Mouse (Mus musculus) left cerebral cortex, postnatal 4 days (tissue): Measurements from ENCODE around the gene Tmtc3. TPM values are rescaled to one million over a fixed set of nuclear protein-coding genes. Genes with fewer than 3 reads are reported as not detected.
"Not testable (repeated sequence)": the region's sequence is repeated elsewhere in the genome, so short reads cannot be mapped to it uniquely, and the experiment has no call there.

Experiments used
- DNase-seq: peaks from one replicate; pipeline ENCODE4 v3.0.0-alpha.2; 2022
- intact Hi-C: fragments of 180-260 bp; cut with DNase I; formaldehyde crosslinking; loops from one replicate; pipeline ENCODE4 v1.15.1; 2025
- total RNA-seq, 2 experiments: library from RNA; stranded (reverse); gene quantifications; 2 replicates each; pipeline ENCODE4 v1.2.3; 2021

Tmtc3 gene
- total RNA-seq: 10 to 100 TPM; 11.6 to 12.6 TPM

DNA sequence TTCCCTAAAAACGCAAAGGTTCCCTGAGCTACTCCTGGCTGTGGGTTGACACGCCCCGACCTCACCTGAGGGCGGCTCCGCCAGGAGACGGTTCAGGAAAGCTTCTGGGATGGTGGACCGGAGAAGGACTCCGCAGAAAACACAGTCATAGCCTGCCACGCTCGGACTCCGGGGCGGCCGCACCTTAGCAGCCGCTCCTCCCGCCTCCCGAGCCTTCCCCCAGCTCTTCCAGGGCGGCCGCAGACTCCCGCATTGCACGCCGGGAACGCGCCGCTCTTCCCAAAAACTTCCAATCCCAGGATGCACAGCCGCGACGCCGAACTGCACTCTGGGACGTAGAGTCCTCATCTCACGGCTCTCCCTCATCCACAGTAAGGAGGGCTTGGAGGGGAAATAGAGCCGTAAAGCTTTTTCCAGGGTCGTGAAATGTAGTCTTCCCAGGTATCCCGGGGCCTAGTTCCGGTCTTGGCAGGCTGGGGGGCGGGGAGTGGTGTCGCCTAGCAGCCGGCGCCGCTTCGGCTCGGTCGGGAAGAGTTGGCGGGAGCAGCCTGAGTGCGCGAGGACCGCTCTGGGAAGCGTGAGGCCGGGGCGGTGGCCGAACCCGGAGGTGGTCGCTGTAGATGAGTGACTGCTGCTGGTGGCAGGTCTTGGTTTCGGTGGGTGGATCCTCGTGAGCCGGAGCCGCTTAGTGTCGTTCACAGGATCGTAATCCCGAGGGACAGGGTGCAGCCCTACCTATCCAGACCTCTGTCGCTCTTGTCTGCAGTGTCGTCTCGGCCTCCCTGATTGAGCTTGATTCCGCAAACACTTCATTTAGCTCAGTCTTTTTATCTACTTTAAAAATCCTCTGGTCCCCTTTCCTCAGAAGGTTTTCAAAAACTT, at the start of gene Tmtc3, which contains the start of gene Cep290:
TSS of gene Tmtc3 (minus strand) at position 254 of the 882 bp plus-strand sequence.
TSS of gene Cep290 (plus strand) at position 462 of the 882 bp plus-strand sequence.
- DNase-seq: peak; percentile 92
- intact Hi-C loops: no loop called here

DNA sequence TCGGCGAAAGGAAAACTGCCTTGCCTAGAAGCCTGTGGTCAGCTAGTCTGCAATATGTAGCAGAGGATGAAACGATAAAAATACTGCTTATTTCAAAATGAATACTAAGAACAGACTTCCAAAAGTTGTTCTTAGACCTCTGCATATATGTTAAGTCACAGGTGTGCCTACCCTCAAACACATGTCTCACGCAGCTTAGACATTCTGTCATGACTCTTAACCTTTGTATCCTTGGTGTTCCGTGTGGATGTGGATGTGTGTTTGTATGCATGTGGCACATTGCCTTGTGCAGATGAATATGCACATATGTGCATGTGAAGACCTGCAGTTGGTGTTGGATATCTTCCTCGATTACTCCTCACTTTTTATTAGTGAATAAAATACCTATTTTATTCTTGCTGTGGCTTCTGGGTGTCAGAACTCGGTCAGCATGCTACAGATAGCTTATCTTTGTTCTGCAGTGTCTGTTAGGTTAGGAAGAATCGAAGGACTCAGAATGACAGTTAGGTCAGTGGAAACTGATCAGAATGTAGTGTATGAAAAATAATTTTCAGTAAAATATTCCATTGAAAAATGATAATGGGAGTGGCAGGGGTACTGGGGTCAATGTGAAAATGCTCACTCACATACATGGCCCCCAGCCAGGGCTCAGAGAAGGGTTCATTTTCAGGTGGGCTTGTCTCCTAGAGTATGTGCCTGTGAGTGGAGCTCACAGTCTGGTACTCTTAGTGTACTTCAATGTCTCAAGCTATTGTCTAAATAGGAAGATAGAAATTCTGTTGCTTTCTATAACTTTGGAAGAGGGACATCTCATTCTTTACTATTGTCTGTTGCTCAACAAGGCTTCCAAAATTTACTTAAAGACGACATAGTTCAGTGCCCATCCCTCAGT, 37.6 kb upstream of the Tmtc3 start:
- intact Hi-C loops: no loop called here
- no peak for DNase-seq

DNA sequence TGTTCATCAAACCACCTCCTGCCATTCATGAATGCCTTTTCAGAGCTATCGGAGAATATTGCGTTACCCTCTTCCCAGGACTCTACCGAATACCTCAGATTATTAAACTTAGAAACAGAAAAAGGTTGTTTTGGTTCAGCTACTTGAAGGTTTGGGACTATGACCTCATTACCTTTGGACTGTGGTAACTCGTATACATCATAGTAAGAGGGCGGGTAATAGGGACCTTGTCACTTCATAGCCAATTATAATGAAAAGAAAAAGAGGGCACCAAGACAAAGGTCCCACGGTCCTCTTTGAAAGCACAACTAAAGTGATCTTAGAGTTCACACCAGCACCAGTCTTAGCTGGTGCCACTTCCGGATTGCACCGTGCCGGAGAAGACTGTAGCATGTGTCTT, 35.2 kb upstream of the Tmtc3 start:
- no peak for DNase-seq
- intact Hi-C loops: no loop called here

DNA sequence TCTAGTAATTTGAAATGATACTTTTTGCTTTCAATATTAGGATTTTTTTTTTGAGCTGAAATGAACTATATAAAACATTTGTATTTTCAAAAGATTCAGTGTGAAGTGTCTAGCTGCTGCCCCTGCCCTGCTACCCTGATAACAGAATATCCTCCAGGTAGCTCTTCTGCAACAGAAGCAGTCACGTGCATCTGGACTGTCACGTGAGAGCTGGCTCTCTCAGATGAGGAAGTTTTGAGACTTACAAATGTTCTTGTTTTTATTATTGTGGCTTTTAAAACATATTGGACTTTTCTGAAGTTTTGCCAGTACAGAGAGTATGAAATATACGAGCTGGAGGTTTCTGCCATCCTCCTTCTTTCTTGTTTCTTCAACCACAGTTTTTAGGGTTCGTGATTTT, 34.5 kb upstream of the Tmtc3 start:
- no peak for DNase-seq
- intact Hi-C loops: no loop called here

DNA sequence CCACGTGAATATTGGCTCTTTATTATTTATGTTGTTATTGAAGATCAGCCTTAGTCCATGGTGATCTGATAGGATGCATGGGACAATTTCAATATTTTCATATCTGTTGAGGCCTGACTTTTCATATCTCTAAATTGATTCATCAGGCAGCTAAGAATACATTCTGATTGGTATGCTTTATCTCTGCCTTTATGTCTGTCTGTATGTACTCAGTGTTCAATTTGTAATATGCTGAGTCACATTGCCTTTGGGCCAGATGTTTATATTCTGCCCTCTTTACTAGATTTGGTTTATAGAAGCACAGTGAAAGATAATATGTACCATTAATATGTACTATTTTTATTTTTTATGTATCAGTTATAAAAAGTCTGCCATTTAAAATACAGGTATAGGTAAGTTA, 21.0 kb upstream of the Tmtc3 start:
- intact Hi-C loops: no loop called here

DNA sequence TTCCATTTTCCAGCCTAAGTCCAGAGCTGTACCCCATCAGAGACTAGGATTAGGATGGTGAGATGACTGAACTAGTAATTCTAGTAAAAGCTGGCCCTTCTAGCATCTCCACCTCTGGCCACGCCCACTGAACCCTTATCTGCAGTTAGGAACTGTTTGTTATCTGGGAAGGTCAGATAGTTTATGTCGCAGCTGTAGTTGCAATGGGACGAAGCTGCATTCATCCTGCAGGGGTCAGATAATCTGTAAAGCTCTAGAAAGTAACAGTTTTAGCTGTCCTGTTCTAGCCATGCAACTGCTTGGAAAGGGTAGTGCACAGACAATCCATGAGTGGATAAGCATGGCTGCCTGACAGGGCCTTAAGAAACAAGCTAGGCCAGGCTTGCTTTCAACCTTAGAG, 11.2 kb upstream of the Tmtc3 start:
- DNase-seq: no peak
- intact Hi-C loops: no loop called here

More for the DNA sequence above, 21.0 kb upstream of the Tmtc3 start:
- no peak for DNase-seq

DNA sequence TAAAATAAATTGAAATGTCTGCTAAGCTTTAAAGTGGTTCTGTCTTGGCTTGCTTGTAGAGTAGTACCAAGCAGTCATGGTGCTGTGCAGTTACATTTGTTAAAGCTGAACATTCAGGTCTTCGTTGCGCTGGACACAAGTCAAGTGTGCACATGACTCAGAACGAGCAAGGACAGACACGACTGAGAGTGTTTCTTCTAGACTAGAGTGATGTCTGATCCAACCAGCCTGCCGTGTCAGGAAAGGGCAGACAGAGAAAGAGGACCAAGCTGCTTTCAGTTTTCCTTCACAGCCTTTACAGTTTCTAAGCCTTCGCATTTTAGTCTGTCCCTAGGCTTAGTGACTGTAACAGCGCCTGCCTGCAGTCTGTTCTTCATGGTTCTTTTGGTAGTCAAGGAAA, 4.8 kb upstream of the Tmtc3 start:
- no peak for DNase-seq
- intact Hi-C loops: no loop called here

DNA sequence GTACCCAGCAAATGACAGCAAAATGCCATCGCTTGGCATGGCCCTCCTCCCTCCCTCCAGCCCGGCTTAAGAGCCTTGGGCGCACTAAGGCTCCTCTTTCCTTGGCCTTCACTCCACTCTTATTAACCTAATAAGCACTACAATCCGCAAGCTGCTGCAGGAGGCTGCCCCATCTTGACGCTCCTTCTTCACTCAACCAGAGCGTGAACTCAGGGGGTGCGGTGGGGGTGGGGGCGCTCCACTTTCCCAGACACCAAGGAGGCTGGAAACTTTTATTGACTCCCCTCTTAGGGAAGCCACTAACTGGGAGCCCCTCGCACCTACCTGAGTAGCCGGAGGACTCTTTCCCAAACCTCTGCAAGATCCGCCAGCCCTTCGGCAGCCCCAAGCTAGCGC, 451 bp downstream of the Tmtc3 start:
- no peak for DNase-seq
- intact Hi-C loops: no loop called here

DNA sequence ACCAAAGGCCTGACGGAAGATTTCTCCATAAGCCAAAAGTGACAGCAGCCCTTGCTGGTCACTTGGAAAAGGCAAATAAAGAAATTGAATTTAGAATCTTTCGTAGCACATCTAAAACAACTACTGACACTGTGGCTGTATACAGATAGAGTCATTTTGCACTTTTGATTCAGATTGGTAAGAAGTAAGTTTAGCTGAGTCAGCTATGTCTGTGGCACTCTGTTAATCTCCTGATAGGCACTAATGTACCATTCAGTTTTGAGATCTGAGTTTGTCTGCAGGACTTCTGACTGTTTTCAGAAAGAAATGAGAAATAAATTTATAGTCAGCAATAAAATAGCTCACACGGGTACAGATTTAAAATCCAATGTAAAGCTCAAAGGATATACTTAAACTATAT, 7.6 kb downstream of the Tmtc3 start:
- no peak for DNase-seq
- intact Hi-C loops: loop anchor here (10.0 kb wide), 1 partner anchor 465 kb away; the partner anchor contains the start of gene Kitl

DNA sequence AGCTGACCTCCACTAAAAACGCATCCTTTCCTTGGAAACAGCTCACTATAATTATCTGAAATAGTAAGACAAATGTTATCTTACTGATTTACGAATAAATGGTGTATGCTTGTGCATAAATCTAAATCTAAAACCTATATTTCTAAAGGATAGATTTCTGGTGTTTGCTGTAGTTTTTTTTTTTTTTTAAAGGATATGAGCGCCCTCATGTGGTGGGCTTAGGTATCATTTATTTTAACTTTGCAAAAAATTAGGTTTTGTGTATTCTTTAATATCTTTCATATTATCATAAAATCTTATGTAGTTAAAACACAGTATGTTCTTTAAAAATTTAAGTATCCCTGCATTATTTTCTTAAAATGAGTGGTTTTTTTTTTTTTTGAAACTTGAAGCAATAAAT, 12.1 kb downstream of the Tmtc3 start:
- no peak for DNase-seq
- intact Hi-C loops: loop anchor here (10.0 kb wide), 1 partner anchor 460 kb away; the partner anchor contains the start of gene Kitl

DNA sequence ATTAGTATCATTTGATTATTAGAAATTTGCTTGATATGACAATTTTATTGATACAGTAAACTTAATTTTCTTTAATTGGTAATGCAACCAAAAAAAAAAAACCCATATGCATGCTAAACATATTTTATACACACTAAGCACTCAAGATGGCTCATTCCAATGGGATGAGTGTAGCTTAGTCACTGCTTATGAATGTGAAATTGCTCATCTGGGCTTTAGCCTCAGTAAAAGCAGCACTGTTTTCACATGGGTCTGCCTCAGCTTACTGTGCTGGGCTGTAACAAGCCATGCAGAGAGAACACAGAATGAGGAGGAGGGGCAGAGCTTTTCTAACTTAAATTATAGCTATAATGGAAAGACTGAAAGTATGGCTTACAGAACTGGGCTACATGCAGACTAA, 26.6 kb downstream of the Tmtc3 start:
- intact Hi-C loops: no loop called here
- no peak for DNase-seq

DNA sequence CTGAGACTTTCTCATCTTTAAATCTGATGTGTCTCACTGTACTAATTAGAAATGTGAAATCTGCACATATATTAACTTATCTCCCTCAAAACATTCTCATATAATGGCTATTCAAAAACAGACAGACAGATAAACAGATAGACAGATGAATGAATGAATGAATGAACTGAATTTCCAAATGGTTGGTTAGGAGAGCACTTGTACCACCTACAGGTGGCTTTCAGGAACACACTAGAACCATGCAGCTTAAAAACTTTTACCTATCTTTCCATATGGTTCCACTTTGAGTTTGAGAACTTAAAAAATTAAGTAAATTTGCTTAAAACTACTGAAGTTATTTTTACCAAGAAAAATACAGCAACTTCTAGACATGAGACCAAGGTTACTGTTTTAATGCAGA, 37.8 kb downstream of the Tmtc3 start:
- intact Hi-C loops: no loop called here
- DNase-seq: no peak

DNA sequence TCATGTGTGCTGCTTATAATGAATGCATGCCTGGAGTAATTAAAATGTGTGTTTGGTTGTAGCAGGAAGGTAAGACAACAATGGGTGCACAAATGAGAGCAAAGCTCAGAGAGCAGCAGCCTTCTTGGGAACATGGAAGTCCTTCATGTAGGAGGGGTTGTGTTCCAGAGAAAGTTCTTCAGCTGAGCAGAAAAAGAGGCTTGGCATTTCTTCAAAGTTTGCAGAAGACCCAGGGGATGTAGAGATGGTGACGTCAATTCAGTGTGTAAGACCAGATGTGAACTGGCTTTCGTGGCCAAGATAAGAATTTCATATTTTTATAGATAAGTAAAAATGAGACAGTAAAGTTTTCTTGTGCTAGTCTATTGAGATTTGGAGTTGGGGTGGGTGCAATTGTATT, 59.6 kb downstream of the Tmtc3 start:
- DNase-seq: no peak
- intact Hi-C loops: no loop called here

DNA sequence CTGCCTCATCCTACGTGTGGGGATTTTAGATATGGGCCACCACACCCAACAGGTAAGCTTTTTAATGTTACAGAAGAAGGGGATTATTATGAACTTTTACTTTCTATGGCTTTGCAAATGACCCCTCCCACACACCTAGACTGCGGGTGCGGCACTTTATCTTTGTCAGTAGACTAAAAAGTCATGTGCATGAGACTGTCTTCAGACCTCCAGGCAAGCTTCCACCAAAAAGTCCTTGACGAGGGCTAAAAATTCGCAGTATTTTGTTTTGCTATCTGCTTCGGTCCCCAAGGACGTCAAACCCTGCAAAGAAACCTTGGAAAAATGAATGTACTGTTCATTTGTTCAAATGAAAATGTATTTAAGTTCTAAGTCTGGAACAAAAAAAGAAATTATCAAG, 71.6 kb downstream of the Tmtc3 start:
- DNase-seq: no peak
- intact Hi-C loops: no loop called here

DNA sequence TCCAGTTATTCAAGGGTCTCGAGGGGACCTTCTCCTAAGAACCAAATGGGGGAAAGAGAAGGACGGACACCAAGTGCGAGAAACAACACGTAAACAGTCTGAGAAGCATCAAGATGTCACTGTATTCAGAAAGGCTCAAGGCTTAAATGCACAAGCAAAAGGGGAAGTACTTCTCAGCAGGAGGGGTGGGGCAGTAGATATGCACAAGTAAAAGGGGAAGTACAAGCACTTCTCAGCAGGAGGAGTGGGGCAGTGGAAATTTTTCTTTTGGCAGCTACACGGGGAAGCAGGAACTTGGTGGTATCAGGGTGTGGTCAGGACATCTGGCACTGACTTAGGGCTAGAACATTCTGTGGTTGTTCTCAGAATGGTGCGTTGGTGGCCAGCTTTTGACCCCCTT, 84.8 kb downstream of the Tmtc3 start:
- DNase-seq, intact Hi-C loops: not testable (repeated sequence)

Other genes starting within 250 kb of the Tmtc3 start
- gene Gm4301, start 151.7 kb downstream of the Tmtc3 start, total RNA-seq: not detected
- not detected for gene Gm4302, start 146.5 kb downstream of the Tmtc3 start, total RNA-seq
- not detected for gene Gm4303, start 141.4 kb downstream of the Tmtc3 start, total RNA-seq
- gene Gm4305, start 136.3 kb downstream of the Tmtc3 start, total RNA-seq: not detected
- gene Gm4307, start 126.0 kb downstream of the Tmtc3 start, total RNA-seq: not detected
- gene Gm4312, start 104.8 kb downstream of the Tmtc3 start, total RNA-seq: not detected
- gene Cep290, start 208 bp upstream of the Tmtc3 start, total RNA-seq: 10 to 100 TPM; 11.1 to 13.1 TPM
- 10 to 100 TPM; 16.8 to 21.4 TPM for gene 4930430F08Rik, start 103.1 kb upstream of the Tmtc3 start, total RNA-seq
- gene 1700017N19Rik, start 103.1 kb upstream of the Tmtc3 start, total RNA-seq: not detected